Mouse (Mus musculus) heart, embryonic 16.5 days (tissue): ENCODE data around the gene Rnf224. TPM values are rescaled to one million over a fixed set of nuclear protein-coding genes. Genes with fewer than 3 reads are reported as not detected.
A peak's percentile ranks its signal among the peaks of the same experiment; 100 is the strongest.

Experiments used
- ATAC-seq: fragments of 200-750 bp; cut with Nextera tagmentation; replicated peaks from 2 replicates; pipeline ENCODE4 v1.8.0; 2017; ENCODE audit warnings: moderate number of reproducible peaks; ENCODE audit not compliant: insufficient read depth, low FRiP score; ENCODE audit errors: extremely low read depth
- H3K27ac ChIP-seq: fragments of 300-500 bp; sonication (generic); 2 replicates; pipeline ENCODE4 v1.5.1; 2014; ENCODE audit warnings: mild to moderate bottlenecking, low read length, control low read depth, moderate library complexity
- H3K27me3 ChIP-seq: fragments of 300-500 bp; sonication (generic); 2 replicates; pipeline ENCODE4 v1.6.1; 2014; ENCODE audit warnings: low read length, mixed read lengths; ENCODE audit not compliant: control insufficient read depth, insufficient read depth
- H3K36me3 ChIP-seq: fragments of 300-500 bp; sonication (generic); 2 replicates; pipeline ENCODE4 v1.6.1; 2014; ENCODE audit not compliant: control insufficient read depth, insufficient read depth
- H3K4me1 ChIP-seq: fragments of 300-500 bp; sonication (generic); 2 replicates; pipeline ENCODE4 v1.6.1; 2014; ENCODE audit warnings: low read length, mixed read lengths; ENCODE audit not compliant: control insufficient read depth, insufficient read depth
- H3K4me2 ChIP-seq: fragments of 300-500 bp; sonication (generic); 2 replicates; pipeline ENCODE4 v1.6.1; 2014; ENCODE audit warnings: low read depth, mild to moderate bottlenecking, control low read depth, low read length
- H3K4me3 ChIP-seq: fragments of 300-500 bp; sonication (generic); 2 replicates; pipeline ENCODE4 v1.5.1; 2014; ENCODE audit warnings: mild to moderate bottlenecking, control low read depth, low read length
- H3K9ac ChIP-seq: fragments of 300-500 bp; sonication (generic); 2 replicates; pipeline ENCODE4 v1.6.1; 2014; ENCODE audit warnings: low read length, control low read depth
- H3K9me3 ChIP-seq: fragments of 300-500 bp; sonication (generic); replicated peaks from 2 replicates; pipeline ENCODE4 v1.6.1; 2016; ENCODE audit warnings: low read length; ENCODE audit not compliant: control insufficient read depth
- WGBS: fragments of 180-500 bp; shearing (Covaris S2); extraction: QIAGEN DNeasy Blood & Tissue Kit; methylation state at CpG from one replicate; pipeline ENCODE4 v1.1.7; 2014; 5-methylcytosine and 5-hydroxymethylcytosine counted together
- polyA plus RNA-seq: library from polyadenylated mRNA; unstranded; fragments of >200 nt; fragmentation: Nextera tagmentation; extraction: Ambion mirVana; gene quantifications from 2 replicates; pipeline ENCODE4 v1.2.1, GENCODE M21; 2015

Rnf224 gene
- polyA plus RNA-seq, 1 experiment from 2014 or later, result not detected

DNA sequence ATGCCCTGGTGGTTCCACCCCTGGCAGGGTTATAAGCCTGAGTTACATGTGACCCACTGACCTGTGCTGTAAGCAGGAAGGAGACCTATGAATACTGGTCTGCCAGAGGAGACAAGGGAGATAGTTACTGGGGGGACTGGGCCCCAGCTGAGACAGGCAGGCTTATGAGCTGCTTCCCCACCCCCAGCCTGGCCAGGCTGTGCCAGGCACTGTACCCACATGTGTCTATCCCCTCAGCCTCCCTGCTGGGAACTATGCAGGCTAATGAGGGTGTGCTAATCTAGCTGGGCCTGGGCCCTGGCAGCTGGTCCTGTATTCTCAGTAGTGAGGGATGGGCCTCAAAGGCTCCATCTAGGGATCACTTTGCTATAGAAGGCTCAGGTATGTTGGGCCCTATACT is 30.7 kb upstream of the Rnf224 start:
- peaks cover 11% of the 10 kb centered on the region; the same call in 1 of the 2 replicates for H3K36me3 ChIP-seq
- peaks cover 8% of the 10 kb centered on the region for H3K27me3 ChIP-seq
- H3K9ac ChIP-seq, result no peak overlapping the region
- no peak overlapping the region for H3K4me3 ChIP-seq
- peaks cover 43% of the 10 kb centered on the region for H3K4me1 ChIP-seq
- H3K4me2 ChIP-seq, result no peak overlapping the region
- H3K9me3 ChIP-seq, result no peaks in the 10 kb centered on the region
- no peak overlapping the region for H3K27ac ChIP-seq
- ATAC-seq, result no peak

- Histone ChIP-seq H3K27ac (no peak overlapping the region), H3K27me3 (peaks cover 8% of the 10 kb centered on the region), H3K4me1 (peaks cover 43% of the 10 kb centered on the region), H3K4me3 (no peak overlapping the region), H3K36me3 (peaks cover 11% of the 10 kb centered on the region; the same call in 1 of the 2 replicates), H3K9ac (no peak overlapping the region), H3K4me2 (0 out of 2 replicates have a peak overlapping the region, but pooled peaks have one; percentile 13), H3K9me3 (no peaks in the 10 kb centered on the region)
- ATAC-seq, result no peak
- WGBS, result 36% methylated on average over 2 of the region's 2 CpGs
These were observed 30.1 kb upstream of the Rnf224 start for GRCm38 (mm10) chr2:25266720-25267119.

DNA sequence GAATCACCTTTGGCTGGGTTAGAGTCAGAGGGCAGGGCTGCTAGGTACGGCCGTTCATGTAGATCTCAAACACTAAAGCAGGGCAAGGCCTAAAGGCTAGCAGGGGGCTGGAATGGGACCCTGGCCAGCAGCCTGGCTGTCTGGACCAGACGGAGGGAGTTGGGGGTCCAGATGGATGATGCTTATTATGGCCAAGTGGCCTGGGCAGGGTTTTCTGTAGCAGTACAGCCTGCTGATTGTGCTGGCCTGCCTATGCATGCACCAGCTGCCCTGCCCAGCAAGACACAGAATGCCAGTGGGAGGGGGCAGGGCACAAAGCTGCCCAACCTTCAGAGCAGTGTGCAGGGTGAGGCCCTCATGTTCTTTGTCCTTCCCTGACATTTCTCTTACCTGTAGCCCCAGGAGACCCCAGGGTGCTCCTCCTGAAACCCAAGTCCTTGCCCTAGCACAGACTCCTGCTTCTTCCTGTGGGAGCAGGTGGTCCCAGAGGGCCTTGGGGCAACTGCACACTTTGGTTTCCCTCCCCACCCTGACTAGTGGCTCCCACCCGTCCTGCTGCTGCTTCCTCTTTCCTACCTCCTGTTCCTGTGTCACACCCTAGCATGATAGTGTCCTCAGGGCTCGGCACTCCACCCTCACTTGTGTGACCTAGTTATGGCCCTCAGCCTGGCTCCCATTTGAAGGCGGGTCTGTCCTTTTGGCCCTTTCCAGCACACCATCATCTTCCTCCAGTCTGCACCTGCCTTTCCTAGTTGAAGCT is 29.5 kb upstream of the Rnf224 start:
- peaks cover 37% of the 10 kb centered on the region for H3K4me1 ChIP-seq
- no peak overlapping the region for H3K4me3 ChIP-seq
- H3K4me2 ChIP-seq, result peak overlapping the region; percentile 17; the same call in 1 of the 2 replicates
- H3K36me3 ChIP-seq, result peaks cover 11% of the 10 kb centered on the region; the same call in 1 of the 2 replicates
- peak overlapping the region; percentile 45; the same call in 1 of the 2 replicates for H3K9ac ChIP-seq
- H3K27me3 ChIP-seq, result peaks cover 8% of the 10 kb centered on the region
- H3K27ac ChIP-seq, result no peak overlapping the region
- 51% methylated on average over 6 of the region's 6 CpGs for WGBS
- H3K9me3 ChIP-seq, result no peaks in the 10 kb centered on the region
- ATAC-seq, result no peak

DNA sequence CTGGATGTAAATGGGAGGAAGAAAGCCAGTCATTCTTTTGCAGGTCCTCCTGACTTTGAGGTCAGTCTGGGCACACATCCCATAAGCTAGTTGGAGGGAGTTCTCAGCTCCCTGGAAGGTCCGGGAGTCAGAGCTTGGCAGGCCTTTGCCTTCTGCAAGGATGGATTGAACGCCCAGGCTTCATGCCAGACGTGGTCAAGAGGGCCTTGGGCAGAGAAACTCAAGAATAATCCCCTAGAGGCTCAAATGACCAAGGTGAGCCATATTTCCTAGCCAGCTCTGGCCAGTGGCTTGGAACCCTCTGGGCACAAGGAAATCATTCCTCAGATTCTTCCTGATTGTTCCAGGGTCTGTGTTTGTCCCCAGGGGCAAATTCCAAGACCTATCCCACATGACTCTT is 28.3 kb upstream of the Rnf224 start:
- H3K9me3 ChIP-seq, result no peaks in the 10 kb centered on the region
- H3K4me1 ChIP-seq, result peaks cover 34% of the 10 kb centered on the region
- 59% methylated on average over 3 of the region's 3 CpGs for WGBS
- H3K36me3 ChIP-seq, result 0 out of 2 replicates have a peak, but pooled peaks cover 4% of the 10 kb centered on the region
- H3K27ac ChIP-seq, result no peak overlapping the region
- H3K27me3 ChIP-seq, result peaks cover 8% of the 10 kb centered on the region
- no peak for ATAC-seq
- no peak overlapping the region for H3K4me2 ChIP-seq
- H3K4me3 ChIP-seq, result no peak overlapping the region
- H3K9ac ChIP-seq, result no peak overlapping the region

- WGBS, result 66% methylated on average over 5 of the region's 5 CpGs
- H3K27me3 ChIP-seq, result peaks cover 8% of the 10 kb centered on the region
- no peaks in the 10 kb centered on the region for H3K9me3 ChIP-seq
- H3K36me3 ChIP-seq, result no peaks in the 10 kb centered on the region
- H3K4me2 ChIP-seq, result no peak overlapping the region
- no peak for ATAC-seq
- H3K4me1 ChIP-seq, result peaks cover 34% of the 10 kb centered on the region
- H3K4me3 ChIP-seq, result no peak overlapping the region
- no peak overlapping the region for H3K9ac ChIP-seq
- H3K27ac ChIP-seq, result no peak overlapping the region
These were observed 27.7 kb upstream of the Rnf224 start for GRCm38 (mm10) chr2:25264286-25264660.

DNA sequence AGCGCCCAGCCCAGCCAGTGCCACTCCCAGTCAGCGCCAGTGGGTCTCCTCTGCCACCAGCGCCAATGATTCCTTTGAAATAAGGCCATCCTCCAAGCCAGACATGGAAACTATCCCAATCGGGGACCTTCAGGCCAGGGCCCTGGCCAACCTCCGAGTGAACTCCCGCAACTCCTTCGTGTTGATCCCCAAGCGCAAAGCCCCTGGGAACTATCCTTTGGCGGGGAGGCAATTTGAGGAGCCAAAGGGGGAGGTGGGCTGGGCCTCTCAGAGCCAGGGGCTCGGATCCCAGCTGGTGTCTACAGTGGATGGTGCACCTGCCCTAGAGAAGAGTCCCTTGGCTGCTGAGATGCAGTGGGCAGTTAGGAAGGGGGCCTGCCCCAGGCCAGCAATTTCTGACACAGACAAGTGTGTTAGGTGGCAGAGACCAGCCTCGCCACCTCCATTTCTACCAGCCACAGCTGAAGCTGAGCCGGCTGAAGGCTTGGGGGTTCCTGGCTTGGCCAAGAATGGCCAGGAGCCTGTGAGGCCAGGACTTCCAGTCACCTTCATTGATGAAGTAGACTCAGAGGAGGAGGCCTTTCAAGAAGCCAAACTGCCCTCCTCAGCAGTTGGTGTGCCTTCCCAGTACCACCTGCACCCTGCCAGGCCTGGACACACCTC is 27.2 kb upstream of the Rnf224 start:
- Histone ChIP-seq H3K4me1 (peaks cover 34% of the 10 kb centered on the region), H3K27ac (no peak overlapping the region)
- 25% methylated on average over 12 of the region's 12 CpGs for WGBS

DNA sequence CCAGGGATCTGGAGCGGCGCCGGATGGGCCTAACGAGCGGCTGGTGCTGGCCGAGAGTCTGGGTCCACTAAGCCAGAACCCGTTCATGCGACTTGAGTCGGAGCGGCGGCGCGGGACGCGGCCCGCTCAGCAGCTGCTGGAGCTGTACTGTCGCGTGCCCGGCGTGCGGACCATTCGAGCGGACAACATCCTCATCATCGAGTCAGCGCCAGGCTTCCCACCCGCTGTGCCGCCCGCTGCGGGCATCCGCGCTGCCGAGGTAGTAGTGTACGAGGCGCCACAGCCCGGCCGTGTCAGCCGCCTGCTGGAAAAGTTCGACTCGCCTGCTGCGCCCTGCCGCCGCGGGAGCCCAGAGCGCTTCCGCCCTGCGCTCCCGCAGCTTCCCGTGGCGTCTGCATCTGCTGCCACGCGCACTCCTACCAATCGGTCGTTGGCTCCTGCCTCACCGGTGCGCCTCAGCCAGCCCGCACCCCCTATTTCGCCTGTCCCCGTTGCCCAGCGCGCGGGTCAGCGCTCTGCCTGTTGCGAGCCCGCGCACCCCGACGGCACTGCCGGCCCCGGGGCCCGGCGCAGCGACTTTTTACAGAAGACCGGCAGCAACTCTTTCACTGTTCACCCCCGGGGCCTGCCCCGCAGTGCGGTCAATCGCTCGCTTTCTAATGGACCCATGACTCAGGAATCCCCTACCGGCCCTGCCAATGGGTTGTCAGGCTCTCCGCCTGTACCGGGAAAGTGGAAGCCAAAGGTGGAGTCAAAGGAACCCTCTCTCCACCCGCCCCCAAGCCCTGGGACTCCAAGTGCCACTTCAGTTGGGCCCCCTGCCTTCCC is 26.4 kb upstream of the Rnf224 start:
- H3K4me1 ChIP-seq, result peaks cover 34% of the 10 kb centered on the region
- peak; percentile 8; the same call in 1 of the 2 replicates for ATAC-seq
- peaks cover 8% of the 10 kb centered on the region for H3K27me3 ChIP-seq
- H3K27ac ChIP-seq, result no peak overlapping the region
- no peaks in the 10 kb centered on the region for H3K9me3 ChIP-seq
- WGBS, result under 1% methylated on average over 78 of the region's 82 CpGs
- no peaks in the 10 kb centered on the region for H3K36me3 ChIP-seq
- peak overlapping the region; percentile 78 for H3K9ac ChIP-seq
- H3K4me2 ChIP-seq, result peak overlapping the region; percentile 94
- H3K4me3 ChIP-seq, result peak overlapping the region; percentile 86

More for the DNA sequence above, 27.2 kb upstream of the Rnf224 start:
- peak overlapping the region; percentile 86 for H3K4me3 ChIP-seq
- ATAC-seq, result no peak
- no peaks in the 10 kb centered on the region for H3K36me3 ChIP-seq
- no peaks in the 10 kb centered on the region for H3K9me3 ChIP-seq
- H3K4me2 ChIP-seq, result peak overlapping the region; percentile 94
- H3K27me3 ChIP-seq, result peaks cover 8% of the 10 kb centered on the region
- H3K9ac ChIP-seq, result peak overlapping the region; percentile 78

DNA sequence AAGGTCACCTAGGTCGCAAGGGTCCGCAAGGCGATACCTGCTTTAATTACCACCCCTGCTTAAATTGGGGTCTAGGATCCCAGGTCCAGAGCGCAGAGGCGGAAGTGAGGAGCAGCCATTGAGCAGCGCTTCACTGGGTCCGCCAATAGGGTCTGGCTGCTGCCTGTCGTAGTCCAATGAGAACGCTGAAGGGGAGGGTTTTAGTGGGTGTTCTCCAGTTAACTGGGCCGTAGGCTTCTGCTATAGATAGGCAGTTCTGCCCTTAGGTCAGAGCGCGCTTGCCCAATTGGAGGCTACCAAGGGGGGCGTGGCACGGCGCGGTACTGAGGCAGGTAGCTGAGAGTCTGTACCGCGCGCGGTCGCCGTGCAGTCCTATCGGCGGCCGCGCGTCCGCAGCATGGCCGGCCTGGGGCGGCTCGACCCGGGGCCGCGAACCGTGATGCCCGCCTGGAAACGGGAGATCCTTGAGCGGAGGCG is 25.7 kb upstream of the Rnf224 start, which contains the start of gene Tprn:
TSS of gene Tprn (plus strand) at position 328 of the 477 bp plus-strand sequence.
- ATAC-seq, result peak; percentile 99
- H3K4me2 ChIP-seq, result peak within 1 kb of the TSS; percentile 94
- H3K9ac ChIP-seq, result peak within 1 kb of the TSS; percentile 78
- peaks cover 30% of the 10 kb centered on the region for H3K4me1 ChIP-seq
- H3K27me3 ChIP-seq, result peaks cover 8% of the 10 kb centered on the region
- under 1% methylated on average over 39 of the region's 39 CpGs for WGBS
- no peaks in the 10 kb centered on the region for H3K9me3 ChIP-seq
- no peaks in the 10 kb centered on the region for H3K36me3 ChIP-seq
- H3K27ac ChIP-seq, result peak within 1 kb of the TSS; percentile 26; the same call in 1 of the 2 replicates
- H3K4me3 ChIP-seq, result peak within 1 kb of the TSS; percentile 86
